Mouse (Mus musculus) embryonic fibroblast, embryonic 13.5 days (primary cell): Measurements from ENCODE around the gene G6pc.

Experiments
- CTCF ChIP-seq: IDR thresholded peaks from 2 replicates; pipeline ENCODE4 v1.5.1; 2011; ENCODE audit warnings: mild to moderate bottlenecking, control low read depth, low read length, moderate library complexity, borderline replicate concordance; ENCODE audit not compliant: insufficient read depth
- POLR2A ChIP-seq: IDR thresholded peaks from 2 replicates; pipeline ENCODE4 v1.6.1; 2011; ENCODE audit warnings: low read depth, mild to moderate bottlenecking, control low read depth, low read length, moderate library complexity

DNA sequence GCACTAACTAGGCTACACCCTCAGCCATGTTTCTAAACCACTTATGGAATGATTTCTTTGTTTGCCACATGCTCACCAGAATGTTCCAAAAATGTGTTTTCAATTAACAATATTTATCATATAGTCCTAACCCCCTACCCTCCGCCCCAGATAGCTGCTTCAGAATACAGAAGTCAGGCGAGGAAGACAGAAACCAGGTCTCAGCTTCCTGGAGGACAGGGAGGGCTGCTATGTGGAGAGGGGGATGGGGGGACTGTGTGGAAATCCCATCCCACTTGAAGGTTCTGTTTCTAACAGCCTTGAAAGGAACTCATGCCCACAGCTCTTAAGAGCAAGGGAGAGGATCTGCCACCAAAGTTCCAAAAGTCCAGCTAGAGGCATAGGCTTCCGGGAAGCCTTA, 18.1 kb upstream of the G6pc start:
- TF ChIP-seq POLR2A (no peak), CTCF (no peak)
